Comparison of ENCODE assay signal across 9 mouse cellular contexts in the genomic region with DNA sequence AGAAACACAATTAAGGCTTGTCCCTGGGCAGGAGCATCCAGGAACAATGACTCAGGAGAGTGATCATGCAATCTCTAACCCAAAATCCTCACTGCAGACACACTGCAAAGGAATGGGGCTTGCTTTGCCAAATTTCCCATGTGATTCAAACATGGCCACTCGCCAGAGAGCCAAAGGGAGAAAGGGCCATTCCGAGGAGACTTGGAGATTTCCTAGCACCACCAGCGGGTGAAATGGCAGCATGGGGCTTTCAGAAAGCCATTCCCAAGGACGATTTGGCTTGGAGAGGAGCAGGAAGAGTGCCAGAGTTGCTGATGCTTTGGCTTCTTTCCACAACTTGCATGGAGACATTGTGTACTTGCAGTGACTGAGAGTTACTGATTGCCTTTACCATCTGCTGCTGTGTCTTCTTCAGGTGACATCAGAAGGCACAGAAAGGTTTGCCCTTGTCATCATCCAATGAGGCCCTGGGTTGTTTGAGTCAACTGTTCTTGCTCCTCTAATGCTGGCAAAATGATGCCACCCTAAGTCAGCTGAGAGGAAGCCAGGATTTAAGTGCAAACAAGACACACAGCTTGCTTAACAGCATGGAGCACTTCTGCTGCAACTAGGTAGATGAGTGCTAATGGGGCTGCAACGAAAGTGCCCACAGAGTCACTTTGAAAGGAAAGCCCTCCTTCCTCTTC. TPM values are rescaled to one million over a fixed set of nuclear protein-coding genes. Genes with fewer than 3 reads are reported as not detected.
DNase-seq lines count a peak whose midpoint lies in the region; ATAC-seq and TF ChIP-seq lines count a peak whose summit lies in the region.
"Had no signal": no experiment of that assay in that cellular context is flagged by ENCODE, and none has a peak within 500 bp of the region (broad histone marks: within the 10 kb centered on the region; RNA-seq: fewer than 3 reads in every experiment).

No protein-coding gene starts in this region.

- H3K36me3 ChIP-seq in hindbrain, postnatal 0 days (ENCODE audit: insufficient read depth, low read length): no peaks in the 10 kb centered on the region
- H3K36me3 ChIP-seq in hindbrain, embryonic 10.5 days: no peaks in the 10 kb centered on the region
- H3K36me3 ChIP-seq: midbrain, embryonic 12.5 days had no signal

- H3K27ac ChIP-seq in hindbrain, postnatal 0 days: no peak overlapping the region
- H3K27ac ChIP-seq in hindbrain, embryonic 10.5 days: no peak overlapping the region
- H3K27ac ChIP-seq: midbrain, embryonic 12.5 days had no signal

- no peaks in the 10 kb centered on the region for H3K27me3 ChIP-seq in hindbrain, postnatal 0 days (ENCODE audit: insufficient read depth, low read length)
- H3K27me3 ChIP-seq in hindbrain, embryonic 10.5 days (ENCODE audit: insufficient read depth, poor library complexity, severe bottlenecking): no peaks in the 10 kb centered on the region
- H3K27me3 ChIP-seq: midbrain, embryonic 12.5 days had no signal

- DNase-seq in hindbrain, postnatal 0 days (ENCODE audit: low spot score): peak; percentile 83
- DNase-seq in hindbrain, embryonic 10.5 days (ENCODE audit: low spot score): no peak
- peak; percentile 81 for DNase-seq in adrenal gland, postnatal 25 days
- DNase-seq in gastrocnemius, adult 18-20 months (ENCODE audit: low spot score): peak; percentile 87
- DNase-seq in kidney, postnatal 4 days: peak; percentile 65 to 68
- peak; percentile 75 to 80 for DNase-seq in lung, postnatal 4 days
- DNase-seq in spleen, adult 18-20 months: no peak
- DNase-seq in spleen, adult 12 weeks (ENCODE audit: low spot score): no peak

- peaks cover 7% of the 10 kb centered on the region; the same call in 1 of the 2 replicates for H3K4me1 ChIP-seq in hindbrain, postnatal 0 days (ENCODE audit: insufficient read depth, low read length)
- 0 out of 2 replicates have a peak, but pooled peaks cover 4% of the 10 kb centered on the region for H3K4me1 ChIP-seq in hindbrain, embryonic 10.5 days (replicated peaks)

- ATAC-seq in hindbrain, postnatal 0 days: peak; percentile 61

- no peaks in the 10 kb centered on the region for H3K9me3 ChIP-seq in hindbrain, postnatal 0 days (ENCODE audit: low read length)
- H3K9me3 ChIP-seq in hindbrain, embryonic 10.5 days: no peaks in the 10 kb centered on the region
- H3K9me3 ChIP-seq: midbrain, embryonic 12.5 days had no signal

- H3K9ac ChIP-seq in hindbrain, postnatal 0 days (replicated peaks; ENCODE audit: low read length): no peak overlapping the region
- H3K9ac ChIP-seq: midbrain, embryonic 12.5 days had no signal

- TF ChIP-seq CTCF in hindbrain, postnatal 0 days (IDR thresholded peaks at IDR 0.05; ENCODE audit: low read depth): peak; percentile 6; the same call in 1 of the 2 replicates

- H3K4me3 ChIP-seq in hindbrain, postnatal 0 days (ENCODE audit: low read length): no peak overlapping the region
- no peak overlapping the region for H3K4me3 ChIP-seq in hindbrain, embryonic 10.5 days
- H3K4me3 ChIP-seq: midbrain, embryonic 12.5 days had no signal

- 33% methylated on average over 5 of the region's 5 CpGs for WGBS in hindbrain, postnatal 0 days
- 71% methylated on average over 5 of the region's 5 CpGs for WGBS in hindbrain, embryonic 10.5 days

- no peak overlapping the region for H3K4me2 ChIP-seq in hindbrain, postnatal 0 days (ENCODE audit: low read depth, low read length)
- H3K4me2 ChIP-seq: midbrain, embryonic 12.5 days had no signal

RNA-seq across cellular contexts. Expression of a gene that starts 16.5 kb away (rescaled TPM):
- total RNA-seq in hindbrain, postnatal 0 days (2014; rRNA removed): 12.7 and 14.8 TPM in 2 replicates
- 3.7 and 5.7 TPM in 2 replicates for polyA plus RNA-seq in hindbrain, postnatal 0 days (2015; fragmentation: Nextera tagmentation; extraction: Ambion mirVana)
- 3.3 and 4.0 TPM in 2 replicates for polyA plus RNA-seq in hindbrain, embryonic 10.5 days (2016; fragmentation: Nextera tagmentation; extraction: Ambion mirVana)
- 23.8 and 41.5 TPM in 2 replicates for total RNA-seq in adrenal gland, postnatal 25 days (2021)
- total RNA-seq in gastrocnemius, adult 18-20 months (2021): 1 to 10 TPM; 3.6 to 4.3 TPM

Comparison
In these comparisons a context has a peak if more than half of its experiments do, and no peak if none do; other contexts are left out.
1. DNase-seq: peak in hindbrain, postnatal 0 days (single experiment), adrenal gland, postnatal 25 days (single experiment), gastrocnemius, adult 18-20 months (single experiment), kidney, postnatal 4 days (2 of 2) and lung, postnatal 4 days (2 of 2); none in hindbrain, embryonic 10.5 days (single experiment), spleen, adult 18-20 months (0 of 2) and spleen, adult 12 weeks (single experiment).